Mouse (Mus musculus) cortical plate, adult 2 months (tissue): Measurements from ENCODE around the gene Dppa4. TPM values are rescaled to one million over a fixed set of nuclear protein-coding genes. Genes with fewer than 3 reads are reported as not detected.

ENCODE experiments used
- H3K27ac ChIP-seq: fragments of 200-500 bp; 2 replicates; pipeline ENCODE4 v1.5.1; 2012; ENCODE audit warnings: low read length, control low read depth, inconsistent platforms; ENCODE audit not compliant: insufficient read depth
- H3K4me1 ChIP-seq: fragments of 200-500 bp; 2 replicates; pipeline ENCODE4 v1.6.1; 2011; ENCODE audit warnings: low read length; ENCODE audit not compliant: control insufficient read depth, insufficient read depth
- H3K4me3 ChIP-seq: fragments of 200-500 bp; 2 replicates; pipeline ENCODE4 v1.5.1; 2011; ENCODE audit warnings: mild to moderate bottlenecking, low read length, control low read depth; ENCODE audit not compliant: insufficient read depth
- CTCF ChIP-seq: fragments of 200-500 bp; IDR thresholded peaks from 2 replicates; pipeline ENCODE4 v1.5.1; 2011; ENCODE audit warnings: mild to moderate bottlenecking, control low read depth, low read length; ENCODE audit not compliant: insufficient read depth; ENCODE audit errors: extremely low read depth
- POLR2A ChIP-seq: fragments of 200-500 bp; IDR thresholded peaks from 2 replicates; pipeline ENCODE4 v1.6.1; 2011; ENCODE audit warnings: mild to moderate bottlenecking, low read length, control low read depth; ENCODE audit not compliant: insufficient read depth; ENCODE audit errors: extremely low read depth
- polyA plus RNA-seq: library from polyadenylated mRNA; depleted of rRNA; stranded (reverse); fragments of >200 nt; gene quantifications from 2 replicates; pipeline ENCODE4 v1.2.3, GENCODE M21; 2012; rRNA removed

Dppa4 gene
- not detected in 2 replicates for polyA plus RNA-seq

- no peaks in the 10 kb centered on the region for H3K4me1 ChIP-seq
- no peak within 1 kb of the TSS for H3K27ac ChIP-seq
- H3K4me3 ChIP-seq, result no peak within 1 kb of the TSS
- TF ChIP-seq CTCF (no peak), POLR2A (no peak)
Measured at GRCm38 (mm10) chr16:48283517-48283916, at the start of gene Dppa4. Gene Dppa4, plus strand, starts transcription at chr16:48283733.

GRCm38 (mm10) chr16:48234999-48235398 lies 48.5 kb upstream of the Dppa4 start:
- no peak overlapping the region for H3K4me3 ChIP-seq
- H3K27ac ChIP-seq, result no peak overlapping the region
- TF ChIP-seq POLR2A (no peak), CTCF (no peak)
- no peaks in the 10 kb centered on the region for H3K4me1 ChIP-seq

GRCm38 (mm10) chr16:48237676-48238075 lies 45.9 kb upstream of the Dppa4 start:
- Histone ChIP-seq H3K27ac (no peak overlapping the region), H3K4me1 (no peaks in the 10 kb centered on the region), H3K4me3 (no peak overlapping the region)
- TF ChIP-seq POLR2A, result no peak
- TF ChIP-seq CTCF, result no peak

DNA sequence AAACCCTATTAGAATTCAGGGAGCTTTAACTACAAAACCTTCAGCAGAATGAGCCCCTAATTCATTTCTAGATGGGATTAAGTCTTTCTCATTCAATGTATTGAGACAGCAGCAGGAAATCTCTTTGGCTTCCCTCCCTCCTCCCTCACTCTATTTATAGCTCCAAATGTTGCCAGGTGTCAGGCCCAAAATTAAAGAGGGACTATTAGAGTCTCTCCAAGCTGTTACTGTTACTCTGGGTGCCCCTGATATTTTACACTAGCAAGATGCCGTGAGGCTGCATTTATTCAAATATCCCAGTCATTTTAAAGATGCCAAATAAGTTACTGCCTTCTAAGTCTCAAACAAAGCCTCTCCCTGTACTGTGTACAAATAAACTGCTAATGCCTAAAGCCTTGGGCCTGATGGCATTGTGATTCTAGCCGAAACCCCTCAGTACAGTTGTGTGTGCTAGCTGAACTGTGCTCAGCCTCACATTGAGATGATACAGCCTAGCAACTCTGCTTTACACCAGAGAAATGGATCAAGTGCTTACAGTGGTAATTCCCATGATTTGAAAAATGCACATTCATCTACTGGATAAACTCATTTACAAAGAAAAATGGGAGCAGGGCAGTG lies 36.4 kb upstream of the Dppa4 start:
- no peaks in the 10 kb centered on the region for H3K4me1 ChIP-seq
- H3K4me3 ChIP-seq, result no peak overlapping the region
- no peak overlapping the region for H3K27ac ChIP-seq
- no peak for TF ChIP-seq CTCF
- TF ChIP-seq POLR2A, result no peak

- Histone ChIP-seq H3K4me3 (no peak overlapping the region), H3K4me1 (no peaks in the 10 kb centered on the region), H3K27ac (no peak overlapping the region)
- TF ChIP-seq CTCF (no peak), POLR2A (no peak)
Measured at GRCm38 (mm10) chr16:48252824-48253223, 30.7 kb upstream of the Dppa4 start.

- Histone ChIP-seq H3K4me3 (no peak overlapping the region), H3K27ac (no peak overlapping the region), H3K4me1 (no peaks in the 10 kb centered on the region)
- TF ChIP-seq CTCF, result no peak
- TF ChIP-seq POLR2A, result no peak
Measured at GRCm38 (mm10) chr16:48254584-48254983, 28.9 kb upstream of the Dppa4 start.

- Histone ChIP-seq H3K27ac (no peak overlapping the region), H3K4me1 (no peaks in the 10 kb centered on the region), H3K4me3 (no peak overlapping the region)
- TF ChIP-seq POLR2A, result no peak
- TF ChIP-seq CTCF, result no peak
Measured at GRCm38 (mm10) chr16:48259519-48259918, 24.0 kb upstream of the Dppa4 start.

- no peaks in the 10 kb centered on the region for H3K4me1 ChIP-seq
- no peak overlapping the region for H3K27ac ChIP-seq
- TF ChIP-seq POLR2A, result no peak
- TF ChIP-seq CTCF, result no peak
Measured at GRCm38 (mm10) chr16:48262901-48263300, 20.6 kb upstream of the Dppa4 start.

DNA sequence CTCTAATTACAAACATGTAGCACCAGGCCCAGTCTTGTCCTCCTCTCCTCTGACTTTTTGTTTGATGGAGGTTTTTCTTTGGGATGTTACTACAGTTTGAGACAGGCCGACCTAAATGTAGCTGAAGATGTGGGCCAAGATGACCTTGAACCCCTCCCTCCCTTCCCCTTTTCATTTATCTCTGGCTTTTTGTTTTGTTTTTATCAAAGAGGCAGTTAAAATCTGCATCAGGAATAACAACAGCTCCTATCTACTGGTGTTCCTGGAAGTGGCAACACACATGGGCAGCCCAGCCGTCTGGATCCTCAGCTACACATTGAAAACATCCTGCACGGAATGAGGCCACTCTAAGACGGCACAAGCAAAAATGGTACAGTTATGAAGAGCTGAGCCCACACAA lies 17.7 kb upstream of the Dppa4 start:
- TF ChIP-seq POLR2A, result no peak
- Histone ChIP-seq H3K4me1 (no peaks in the 10 kb centered on the region), H3K27ac (no peak overlapping the region)

More at GRCm38 (mm10) chr16:48262901-48263300, 20.6 kb upstream of the Dppa4 start:
- no peak overlapping the region for H3K4me3 ChIP-seq

GRCm38 (mm10) chr16:48276940-48277339 lies 6.6 kb upstream of the Dppa4 start:
- Histone ChIP-seq H3K4me3 (no peak overlapping the region), H3K27ac (no peak overlapping the region), H3K4me1 (no peaks in the 10 kb centered on the region)
- TF ChIP-seq POLR2A (no peak), CTCF (no peak)

More for the DNA sequence above, 17.7 kb upstream of the Dppa4 start:
- no peak overlapping the region for H3K4me3 ChIP-seq
